Mouse (Mus musculus): ENCODE results near the gene Nsun2.

Gene Nsun2

GRCm38 (mm10) chr13:69636375-69636774, 102.8 kb downstream of the Nsun2 start:
- no peak for DNase-seq (ENCODE audit: low read depth)

GRCm38 (mm10) chr13:69636816-69637215, 103.3 kb downstream of the Nsun2 start:
- DNase-seq (ENCODE audit: low read depth) = no peak

GRCm38 (mm10) chr13:69637657-69638056, 104.1 kb downstream of the Nsun2 start:
- DNase-seq (ENCODE audit: low read depth) = peak; percentile 29

- DNase-seq (ENCODE audit: low read depth) = no peak
These were observed 104.6 kb downstream of the Nsun2 start for GRCm38 (mm10) chr13:69638108-69638626.

- no peak for DNase-seq (ENCODE audit: low read depth)
These were observed 105.7 kb downstream of the Nsun2 start for GRCm38 (mm10) chr13:69639251-69639650.

- DNase-seq (ENCODE audit: low read depth) = no peak
These were observed 106.6 kb downstream of the Nsun2 start for GRCm38 (mm10) chr13:69640126-69640525.

- no peak for DNase-seq (ENCODE audit: low read depth)
These were observed 107.0 kb downstream of the Nsun2 start for GRCm38 (mm10) chr13:69640541-69640940.

GRCm38 (mm10) chr13:69641017-69641416, 107.5 kb downstream of the Nsun2 start:
- DNase-seq (ENCODE audit: low read depth) = no peak

GRCm38 (mm10) chr13:69642656-69643216, 109.2 kb downstream of the Nsun2 start:
- no peak for DNase-seq (ENCODE audit: low read depth)

GRCm38 (mm10) chr13:69643937-69644336, 110.4 kb downstream of the Nsun2 start:
- DNase-seq (ENCODE audit: low read depth) = no peak

- DNase-seq (ENCODE audit: low read depth) = no peak
These were observed 111.1 kb downstream of the Nsun2 start for GRCm38 (mm10) chr13:69644427-69645166.

GRCm38 (mm10) chr13:69645694-69646423, 112.3 kb downstream of the Nsun2 start:
- DNase-seq (ENCODE audit: low read depth) = no peak

- DNase-seq (ENCODE audit: low read depth) = no peak
These were observed 112.9 kb downstream of the Nsun2 start for GRCm38 (mm10) chr13:69646481-69646880.

GRCm38 (mm10) chr13:69654508-69654907, 121.0 kb downstream of the Nsun2 start:
- no peak for DNase-seq (ENCODE audit: low read depth)

- no peak for DNase-seq (ENCODE audit: low read depth)
These were observed 138.6 kb downstream of the Nsun2 start for GRCm38 (mm10) chr13:69672121-69672520.

GRCm38 (mm10) chr13:69672565-69672964, 139.0 kb downstream of the Nsun2 start:
- no peak for DNase-seq (ENCODE audit: low read depth)

- DNase-seq (ENCODE audit: low read depth) = no peak
These were observed 139.8 kb downstream of the Nsun2 start for GRCm38 (mm10) chr13:69673197-69673920.

- DNase-seq (ENCODE audit: low read depth) = no peak
These were observed 140.5 kb downstream of the Nsun2 start for GRCm38 (mm10) chr13:69673921-69674618.

Data from NIH3T3 (cell line).